Mouse (Mus musculus): ENCODE results near the gene Midn. TPM values are rescaled to one million over a fixed set of nuclear protein-coding genes. Genes with fewer than 3 reads are reported as not detected.
A peak's percentile ranks its signal among the peaks of the same experiment; 100 is the strongest.

The Midn gene
- 1 to 10 TPM; 4.6 to 8.2 TPM for polyA plus RNA-seq (2017; shearing (Covaris generic))

DNA sequence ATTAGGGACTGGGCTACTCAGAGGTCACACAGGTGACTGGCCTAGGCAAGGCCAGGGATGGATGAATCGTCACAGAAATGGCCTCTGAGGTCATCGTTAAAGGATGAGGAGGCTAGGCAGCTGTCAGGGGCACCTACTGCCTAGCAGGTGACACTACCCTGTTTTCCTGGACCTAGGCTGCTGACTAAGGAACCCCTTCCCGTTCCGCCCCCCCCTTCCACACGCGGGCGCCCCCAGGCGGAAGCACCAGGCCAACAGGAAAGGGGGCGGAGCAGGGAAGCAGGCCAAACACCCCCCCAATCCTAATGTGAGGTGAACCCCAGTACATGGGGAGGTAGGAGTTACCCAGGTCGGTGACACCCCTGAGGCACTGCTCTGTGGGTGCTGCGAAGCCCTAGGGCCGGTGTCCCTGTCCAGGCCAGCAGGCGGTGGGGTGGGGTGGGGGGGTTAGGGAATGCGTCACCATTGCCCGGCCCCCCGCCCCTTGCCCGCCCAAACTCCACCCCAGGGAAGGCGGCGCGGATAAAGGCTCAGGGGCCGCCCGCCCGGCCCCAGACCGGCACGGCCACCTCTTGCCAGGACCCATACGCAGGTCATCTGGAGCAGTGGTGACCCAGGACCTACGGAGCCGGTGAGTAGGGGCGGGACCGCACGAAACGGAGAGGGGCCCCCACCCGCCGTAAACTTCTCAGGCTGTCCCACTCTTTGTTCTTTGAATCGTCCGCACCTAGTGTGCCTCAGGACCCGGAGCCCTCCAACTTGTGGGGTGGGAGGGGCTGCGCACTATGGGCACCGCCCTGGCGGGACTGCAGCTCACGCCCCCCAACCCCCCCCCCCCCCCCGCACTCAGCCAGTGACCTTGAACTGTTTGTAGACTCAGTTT, at the start of gene Midn:
TSS of gene Midn (plus strand) at position 554 of the 883 bp plus-strand sequence.
- no peak for ATAC-seq

DNA sequence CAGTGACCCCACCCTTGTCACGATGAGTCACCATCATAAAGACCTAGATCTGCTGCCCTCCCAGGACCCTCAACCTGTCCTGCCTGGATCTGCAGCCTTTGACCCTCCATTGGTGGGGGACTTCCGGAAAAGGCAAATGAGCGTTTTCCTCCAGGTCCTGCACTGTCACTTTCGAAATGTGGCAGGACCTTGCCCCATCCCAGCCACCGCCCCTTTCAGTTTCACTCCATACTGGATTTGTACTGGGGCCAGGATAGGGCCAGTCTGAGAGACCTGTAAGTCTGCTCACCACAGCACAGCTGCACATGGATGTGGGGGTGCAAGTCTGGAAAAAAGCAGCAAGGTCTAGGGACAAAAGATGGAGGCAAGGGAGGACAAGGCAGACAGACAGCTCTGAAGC, 49.4 kb upstream of the Midn start:
- ATAC-seq: no peak

DNA sequence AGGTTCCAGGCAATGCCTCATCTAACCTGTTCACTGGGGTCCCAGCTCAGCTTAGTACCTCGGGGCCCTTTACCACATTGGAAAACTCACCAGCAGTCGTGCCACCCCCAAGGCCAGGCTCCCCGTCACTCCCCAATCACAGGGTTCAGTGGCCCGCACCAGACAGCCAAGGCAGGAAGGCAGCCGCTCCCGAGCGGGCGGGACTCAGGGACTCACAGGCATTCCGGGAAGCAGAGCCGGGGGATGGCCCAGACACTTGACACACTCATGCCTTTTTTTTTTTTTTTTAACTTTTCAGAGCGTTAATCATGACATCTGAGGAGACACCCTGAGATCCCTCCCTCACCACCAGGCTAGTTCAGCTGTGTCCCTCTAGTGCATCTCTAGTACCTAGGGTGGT, 47.1 kb upstream of the Midn start:
- ATAC-seq: no peak

DNA sequence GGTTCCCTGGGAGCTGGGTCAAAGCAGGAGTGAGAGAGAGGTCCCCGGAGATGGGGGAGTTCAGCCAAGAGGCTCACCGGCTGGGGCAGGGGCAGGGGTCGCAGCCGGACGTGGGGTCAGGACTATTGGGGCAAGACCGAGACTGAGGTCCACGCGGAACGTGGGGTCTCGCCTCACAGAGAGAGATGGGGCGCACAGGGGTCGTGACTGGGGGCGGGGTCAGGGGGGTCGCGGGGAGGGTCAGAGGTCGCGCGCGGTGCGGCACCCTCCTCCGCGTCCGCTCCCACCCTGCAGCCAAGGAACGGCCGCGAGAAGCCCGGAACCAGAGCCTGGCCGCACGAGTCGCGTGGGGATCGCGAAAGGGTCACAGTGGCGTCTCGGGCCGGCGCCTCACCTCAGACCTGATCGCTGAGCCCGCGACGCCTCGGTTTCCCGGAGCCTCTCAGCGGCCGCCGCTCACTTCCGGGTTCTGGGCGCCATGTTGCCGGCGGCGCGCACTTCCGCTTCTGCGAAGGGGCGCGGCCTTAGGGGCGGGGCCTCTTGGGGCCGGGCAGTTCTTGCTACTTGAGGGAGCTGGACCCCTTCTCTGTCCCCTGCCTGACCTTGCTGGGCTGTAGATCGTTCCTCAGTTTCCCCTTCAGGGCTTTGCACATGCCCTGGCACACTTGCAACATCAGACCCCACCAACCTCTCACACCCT, 45.7 kb upstream of the Midn start:
- peak; percentile 98 for ATAC-seq

DNA sequence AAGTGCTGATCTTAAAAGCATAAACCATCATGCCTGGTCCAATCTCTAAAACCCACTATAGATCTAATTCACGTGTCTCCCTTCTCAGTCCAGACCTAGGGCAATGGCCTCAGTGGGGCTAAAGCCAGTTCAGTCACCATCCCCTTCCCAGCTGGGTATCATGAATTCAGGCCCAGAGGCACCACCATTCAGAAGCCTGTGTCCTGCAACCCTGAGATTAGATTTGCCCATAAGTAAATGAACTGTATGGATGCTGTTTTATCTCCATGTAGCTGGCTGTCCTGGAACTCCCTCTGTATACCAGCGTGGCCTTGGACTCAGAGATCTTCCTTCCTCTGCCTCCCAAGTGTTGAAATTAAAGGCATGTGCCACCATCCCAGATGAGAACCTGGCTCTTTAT, 45.0 kb upstream of the Midn start:
- no peak for ATAC-seq

DNA sequence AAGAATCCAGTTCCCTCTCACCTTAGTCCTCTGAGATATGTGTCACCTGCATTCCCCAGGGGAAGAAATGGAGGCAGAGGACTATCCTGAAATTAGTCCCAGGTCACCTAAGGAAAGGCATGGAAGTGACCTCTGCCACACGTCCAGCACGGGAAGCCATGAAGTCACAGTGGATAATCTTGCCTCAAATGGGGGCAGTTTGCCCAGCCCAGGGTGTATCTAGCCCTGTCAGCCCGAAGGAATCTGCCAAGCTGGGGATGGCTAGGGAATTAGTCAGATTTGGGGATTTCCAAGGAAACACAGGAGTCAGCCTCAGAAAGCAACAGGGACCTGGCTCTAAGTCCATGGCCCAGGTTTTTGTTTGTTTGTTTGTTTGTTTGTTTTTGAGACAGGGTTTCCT, 43.9 kb upstream of the Midn start:
- ATAC-seq: no peak

DNA sequence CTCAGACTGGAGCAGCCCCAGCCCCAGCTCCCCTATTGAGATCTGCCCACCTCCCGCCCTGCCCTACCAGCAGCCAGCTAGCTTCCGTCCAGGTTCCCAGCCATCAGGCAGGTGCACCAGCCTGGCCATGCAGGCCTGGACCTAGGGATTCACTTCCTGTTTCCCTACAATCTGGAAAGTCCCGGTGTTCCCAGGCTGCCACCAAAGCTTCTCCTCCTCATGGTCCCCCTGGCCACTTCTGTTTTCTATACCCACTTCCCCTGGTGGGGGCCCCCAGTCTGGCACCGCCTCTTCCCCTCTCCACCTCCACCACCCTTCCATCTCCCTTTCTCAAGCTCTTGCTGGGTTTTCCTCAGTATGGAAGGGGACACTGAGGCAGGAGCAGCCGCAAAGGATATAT, 42.6 kb upstream of the Midn start, which contains the start of gene Sbno2:
TSS of gene Sbno2 (minus strand) at position 112 of the 400 bp plus-strand sequence.
- ATAC-seq: no peak

DNA sequence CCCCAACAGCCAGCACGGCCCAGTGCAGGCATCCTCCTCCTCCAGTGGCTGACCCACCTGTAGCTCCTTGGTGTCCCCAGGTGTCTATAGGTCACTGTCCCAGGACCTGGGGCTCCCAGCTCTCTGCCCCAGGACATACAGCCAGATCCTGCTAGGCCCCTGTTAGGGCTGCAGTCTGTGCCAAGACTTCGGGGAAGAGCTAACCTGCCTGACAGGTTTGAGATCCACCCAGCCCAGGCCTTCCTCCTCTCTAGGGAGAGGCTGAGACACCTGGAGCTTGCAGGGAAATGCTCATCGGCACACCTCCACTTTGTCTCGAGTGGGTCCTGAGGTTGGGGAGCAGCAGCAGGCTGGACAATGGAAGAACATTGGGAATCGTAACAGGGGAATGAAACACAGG, 42.1 kb upstream of the Midn start:
- no peak for ATAC-seq

DNA sequence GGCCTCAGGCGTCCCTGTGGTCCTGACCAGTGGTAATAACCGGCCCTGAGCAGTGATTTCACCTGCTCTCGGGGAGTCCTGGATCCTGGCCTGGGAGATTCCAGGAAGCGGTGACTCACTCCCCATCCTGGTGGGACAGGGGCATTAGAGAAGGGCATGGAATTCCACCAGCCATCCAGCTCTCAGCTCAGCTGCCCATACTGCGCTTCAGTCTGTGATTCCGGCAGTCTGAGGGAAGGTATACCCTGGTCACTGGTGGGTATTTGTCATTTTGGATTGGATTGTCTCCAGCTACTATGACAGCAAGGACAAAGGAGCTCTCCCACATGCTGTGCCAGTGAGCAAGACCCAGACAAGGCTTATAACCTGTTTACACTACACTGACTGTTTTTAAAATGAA, 40.4 kb upstream of the Midn start:
- no peak for ATAC-seq

DNA sequence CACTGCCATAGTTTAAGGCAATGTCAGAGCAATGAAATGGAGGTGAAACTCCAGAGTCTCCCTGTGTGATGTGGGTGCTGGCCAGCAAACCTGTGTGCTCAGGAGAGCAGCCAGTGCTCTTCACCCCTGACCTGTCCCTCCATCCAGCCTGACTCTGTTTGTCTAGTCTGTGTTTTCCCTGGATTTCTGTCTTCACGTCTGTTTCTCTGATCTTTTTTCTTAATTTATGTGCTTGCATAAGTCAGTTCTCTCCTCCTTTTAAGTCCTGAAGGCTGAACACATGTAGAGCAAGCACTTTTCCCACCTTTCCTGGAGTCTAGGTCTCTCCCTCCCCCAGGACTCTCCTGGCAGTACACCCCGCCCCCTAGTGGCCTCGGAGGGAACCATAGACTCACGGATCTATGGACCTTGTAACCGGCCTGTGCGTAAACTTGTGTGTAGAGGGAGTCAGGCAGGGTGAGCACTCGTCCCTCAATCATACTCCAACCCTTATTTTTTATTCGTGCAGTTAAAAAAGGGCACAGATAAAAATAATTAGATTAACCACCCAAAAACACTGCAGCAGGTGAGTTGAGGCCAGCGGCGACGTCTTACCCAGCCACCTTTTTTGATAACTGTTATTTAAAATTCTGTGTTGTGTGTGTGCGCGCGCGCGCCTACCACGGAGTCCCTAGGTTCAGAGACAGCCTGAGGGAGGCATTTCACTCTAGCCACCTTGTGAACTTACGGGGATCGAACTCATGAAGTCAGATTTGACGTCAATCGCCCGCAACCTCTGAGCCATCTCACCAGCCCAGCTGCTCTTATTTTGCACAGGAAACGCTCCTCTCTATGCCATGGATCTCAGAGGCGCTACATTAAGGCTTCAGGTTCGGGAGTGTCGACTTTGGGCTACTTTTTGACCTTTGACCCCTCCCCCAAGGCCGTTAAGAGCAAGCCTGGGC, 33.5 kb upstream of the Midn start:
- ATAC-seq: peak; percentile 18

DNA sequence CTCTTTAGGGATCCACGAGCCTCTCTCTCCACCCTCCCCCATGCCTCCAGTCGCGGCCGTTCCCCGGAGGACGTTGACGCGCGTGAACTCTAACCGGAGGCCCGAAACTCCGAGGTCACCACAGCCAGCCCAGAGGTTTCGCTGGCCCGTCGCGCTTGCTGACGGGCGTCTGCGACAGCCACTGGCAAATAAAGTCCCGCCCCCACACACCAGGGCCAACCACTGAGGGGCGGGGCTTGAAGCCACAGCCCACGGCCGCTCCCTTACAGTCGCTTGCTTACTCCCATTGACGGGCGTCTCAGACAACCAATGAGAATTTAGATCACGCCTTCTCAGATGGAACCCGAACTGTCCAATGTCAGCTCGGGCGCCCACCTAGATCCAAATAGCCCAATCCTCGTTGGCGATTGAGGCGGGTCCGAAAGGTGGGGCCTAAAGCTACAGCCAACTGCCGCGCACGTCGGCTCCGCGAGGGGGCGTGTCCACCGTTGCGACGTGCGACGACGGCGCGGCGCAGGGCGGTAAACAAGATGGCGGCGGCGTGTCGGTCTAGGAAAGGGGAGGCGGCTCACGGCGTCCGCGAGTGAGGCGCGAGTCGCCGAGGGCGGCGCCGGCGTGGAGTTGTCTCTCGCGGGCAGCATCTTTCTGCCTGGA, 32.7 kb upstream of the Midn start, which contains the start of gene Stk11:
TSS of gene Stk11 (plus strand) at position 514 of the 654 bp plus-strand sequence.
- peak; percentile 95 for ATAC-seq

DNA sequence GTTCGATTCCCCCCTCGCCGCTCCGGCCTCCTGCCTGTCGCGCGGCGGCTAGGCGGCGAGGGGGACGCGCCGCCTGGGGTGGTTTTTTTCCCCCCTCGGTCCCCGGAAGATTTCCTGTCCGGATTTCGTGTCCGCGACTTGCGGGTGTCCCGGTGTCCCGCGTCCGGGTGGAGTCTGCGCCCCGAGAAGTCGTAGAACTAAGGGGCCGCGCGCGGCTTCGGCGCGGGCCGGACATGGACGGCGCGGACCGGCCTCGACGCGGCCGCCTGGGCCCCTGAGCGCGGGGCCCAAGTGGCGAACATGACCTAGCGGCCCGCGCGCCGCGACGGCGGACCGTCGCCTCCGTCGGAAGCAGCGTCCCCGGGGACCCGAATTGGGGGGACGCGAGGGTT, 32.1 kb upstream of the Midn start:
- no peak for ATAC-seq

DNA sequence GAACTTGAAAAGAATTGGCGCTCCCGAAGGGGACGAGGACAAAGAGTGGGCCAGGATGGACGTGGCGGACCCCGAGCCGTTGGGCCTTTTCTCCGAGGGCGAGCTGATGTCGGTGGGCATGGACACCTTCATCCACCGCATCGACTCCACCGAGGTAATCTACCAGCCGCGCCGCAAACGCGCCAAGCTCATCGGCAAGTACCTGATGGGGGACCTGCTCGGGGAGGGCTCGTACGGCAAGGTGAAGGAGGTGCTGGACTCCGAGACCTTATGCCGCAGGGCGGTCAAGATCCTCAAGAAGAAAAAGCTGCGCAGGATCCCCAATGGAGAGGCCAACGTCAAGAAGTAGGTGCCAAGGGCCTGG, 31.5 kb upstream of the Midn start:
- no peak for ATAC-seq

DNA sequence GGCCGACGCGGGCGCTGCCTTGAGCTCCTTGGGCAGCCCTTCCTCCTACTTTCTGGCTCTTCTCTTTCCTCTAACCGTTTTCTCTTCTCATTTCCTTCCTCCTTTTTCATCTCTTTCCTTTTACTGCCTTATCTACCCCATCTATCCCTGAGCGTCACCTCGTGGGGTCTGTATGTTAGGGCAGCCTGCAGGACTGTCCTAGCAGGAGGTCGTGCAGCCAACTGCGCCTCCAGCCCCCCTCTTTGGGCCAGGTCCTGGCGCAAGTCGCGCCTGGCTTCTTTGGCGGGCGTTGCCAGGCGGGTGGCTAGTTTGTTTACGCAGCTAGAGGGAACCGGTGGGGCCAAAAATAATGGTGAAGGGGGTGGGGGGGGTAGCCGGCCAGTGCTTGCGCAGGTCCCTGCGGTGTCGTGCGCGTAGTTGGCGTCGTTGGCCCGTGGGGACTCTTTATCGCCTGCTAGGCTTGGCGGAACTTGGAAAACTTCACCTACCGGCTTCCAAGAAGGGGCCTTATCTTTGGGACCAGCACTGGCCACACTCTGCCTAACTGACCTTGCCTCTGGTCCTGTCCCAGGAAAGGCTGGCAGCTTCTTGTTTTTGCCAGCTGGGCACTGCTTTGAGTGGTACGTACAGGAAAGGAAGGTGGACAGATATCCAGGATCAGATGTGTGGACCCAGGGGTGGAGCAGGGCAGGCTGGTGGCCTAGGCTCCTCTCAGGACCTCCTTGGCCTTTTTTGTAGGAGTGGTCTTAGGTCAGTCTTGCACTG, 31.0 kb upstream of the Midn start:
- ATAC-seq: no peak

DNA sequence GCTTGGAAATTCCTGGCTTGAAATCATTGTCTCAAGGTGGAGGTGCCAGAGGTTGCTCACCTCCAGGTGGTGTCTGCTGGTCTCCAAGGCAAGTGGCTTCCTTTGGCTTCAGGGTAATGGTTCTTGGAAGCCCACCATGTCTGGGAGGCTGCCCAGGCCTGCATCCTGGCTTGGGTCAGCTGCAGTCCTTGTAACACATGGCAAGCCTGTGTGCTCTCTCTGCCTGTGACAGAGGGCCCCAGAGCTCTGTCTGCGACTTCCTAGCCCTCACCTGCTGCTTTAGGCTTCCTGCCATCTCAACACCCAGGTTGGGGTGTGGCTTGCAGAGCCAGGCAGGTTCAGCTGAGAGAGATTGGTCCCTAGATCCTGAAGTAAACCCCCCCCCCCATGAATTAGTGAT, 30.3 kb upstream of the Midn start:
- no peak for ATAC-seq

DNA sequence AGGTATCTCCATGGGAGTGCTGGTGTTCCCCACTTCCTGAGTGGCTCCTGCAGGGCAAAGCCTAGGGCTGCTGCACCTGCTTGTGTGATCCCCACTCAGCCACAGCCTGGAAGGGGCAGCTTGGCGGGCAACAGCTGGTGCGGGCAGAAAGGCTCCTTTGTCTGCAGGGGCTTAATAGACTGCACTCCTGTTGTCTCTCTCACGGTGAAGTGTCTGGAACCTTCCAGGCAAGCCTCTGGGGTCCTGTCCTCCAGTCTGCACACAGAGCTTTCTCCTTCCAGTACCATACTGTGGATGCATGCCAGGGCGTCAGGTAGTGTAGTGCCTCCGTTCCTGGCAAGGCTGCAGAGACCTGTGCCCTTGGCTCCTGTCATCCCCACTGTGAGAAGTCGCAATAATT, 29.5 kb upstream of the Midn start:
- no peak for ATAC-seq

DNA sequence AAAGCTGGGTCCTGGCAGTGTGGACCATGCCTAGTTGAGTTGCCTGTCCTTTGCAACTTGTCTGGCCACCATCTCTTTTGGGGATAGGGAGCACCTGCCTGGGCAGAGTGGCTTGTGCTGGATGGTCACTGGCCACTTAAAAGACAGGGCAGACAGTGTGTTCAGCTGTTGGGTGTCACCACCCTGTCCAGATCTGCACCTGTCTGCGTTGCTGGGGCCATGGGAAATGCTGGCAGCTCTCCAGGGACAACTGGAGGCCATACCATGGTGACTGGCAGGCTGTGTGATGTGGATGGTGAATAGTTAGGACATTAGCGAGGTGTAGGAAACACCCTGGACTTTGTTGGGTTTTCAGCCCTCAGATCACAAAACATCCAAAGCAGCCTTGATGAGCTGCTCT, 27.9 kb upstream of the Midn start:
- no peak for ATAC-seq

DNA sequence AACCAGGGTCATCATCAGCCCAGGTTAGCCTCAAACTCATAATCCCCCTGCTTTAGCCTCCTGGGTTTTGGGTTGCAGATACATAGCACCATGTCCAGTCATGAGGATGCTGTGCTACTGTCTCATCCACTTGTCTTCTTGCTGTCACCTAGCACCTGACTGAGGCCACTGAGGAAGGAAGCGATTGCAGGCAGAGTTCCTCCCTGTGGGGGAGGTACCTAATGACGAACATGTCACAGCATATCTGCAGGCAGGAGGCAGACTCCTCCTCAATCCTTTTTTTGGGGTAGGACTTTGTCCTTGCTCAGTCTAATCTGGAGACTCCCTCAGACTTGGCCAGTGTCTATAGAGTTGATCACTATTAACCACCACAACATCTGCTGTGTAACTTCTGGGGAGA, 26.4 kb upstream of the Midn start:
- no peak for ATAC-seq

DNA sequence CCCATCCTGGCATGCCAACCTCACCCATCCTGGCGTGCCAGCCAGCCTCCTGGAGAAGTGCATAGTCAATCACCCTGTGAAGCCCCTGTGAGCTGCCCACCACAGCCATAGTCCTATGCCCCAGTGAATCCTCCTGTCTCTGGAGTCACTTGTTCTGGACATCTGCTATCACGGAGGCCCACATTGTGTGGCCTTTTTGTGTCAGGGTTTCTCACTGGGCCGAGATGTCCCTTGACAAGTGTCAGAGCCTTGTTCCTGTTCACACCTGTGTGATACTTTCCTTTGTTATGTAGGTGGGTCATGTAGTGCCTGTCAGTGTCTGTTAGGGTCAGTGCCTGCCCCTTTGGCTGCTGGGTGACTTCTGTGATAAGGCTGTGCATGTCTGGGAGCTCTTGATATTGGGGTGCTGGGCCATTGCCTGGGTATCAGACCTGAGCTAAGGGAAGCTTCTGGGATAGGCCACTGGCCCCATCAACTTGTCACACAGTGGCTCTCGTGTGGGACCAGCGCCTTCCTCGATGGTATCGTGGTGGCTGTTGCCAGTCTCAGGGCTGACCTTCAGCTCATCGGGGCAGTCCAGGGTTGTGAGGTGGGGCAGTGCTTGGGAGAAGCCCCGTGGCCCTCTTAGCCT, 24.0 kb upstream of the Midn start:
- ATAC-seq: no peak

DNA sequence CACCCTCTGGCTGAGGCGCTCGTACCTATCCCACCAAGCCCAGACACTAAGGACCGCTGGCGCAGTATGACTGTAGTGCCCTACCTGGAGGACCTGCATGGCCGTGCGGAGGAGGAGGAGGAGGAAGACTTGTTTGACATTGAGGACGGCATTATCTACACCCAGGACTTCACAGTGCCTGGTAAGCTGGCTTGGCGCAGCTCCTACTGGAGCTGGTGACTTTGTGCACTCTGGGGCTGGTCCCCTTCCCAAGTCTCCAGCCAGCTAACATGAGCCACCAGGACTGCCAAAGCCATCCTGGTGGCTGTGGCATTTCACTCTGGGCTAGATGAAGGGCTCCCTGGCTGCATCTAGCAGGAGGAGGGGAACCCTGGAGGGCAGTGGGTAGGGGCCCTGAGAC, 20.2 kb upstream of the Midn start:
- no peak for ATAC-seq

DNA sequence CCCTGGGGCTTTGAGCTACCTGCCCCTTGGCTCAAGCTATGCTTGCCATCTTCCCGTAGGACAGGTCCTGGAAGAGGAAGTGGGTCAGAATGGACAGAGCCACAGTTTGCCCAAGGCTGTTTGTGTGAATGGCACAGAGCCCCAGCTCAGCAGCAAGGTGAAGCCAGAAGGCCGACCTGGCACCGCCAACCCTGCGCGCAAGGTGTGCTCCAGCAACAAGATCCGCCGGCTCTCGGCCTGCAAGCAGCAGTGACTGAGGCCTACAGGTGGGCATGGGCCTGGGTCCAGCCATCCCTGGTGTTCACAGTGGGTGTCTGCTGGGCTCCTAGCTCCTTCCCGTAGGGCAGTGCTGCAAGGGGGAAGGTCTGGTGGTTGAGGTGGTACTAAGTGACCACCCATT, 18.2 kb upstream of the Midn start:
- ATAC-seq: no peak

Measured in CD4-positive, CD25-positive, alpha-beta regulatory T cell, adult 4 months (primary cell).